Mouse (Mus musculus): ENCODE data around the gene Clec4n. TPM values are rescaled to one million over a fixed set of nuclear protein-coding genes. Genes with fewer than 3 reads are reported as not detected.
"Not testable (repeated sequence)": the region's sequence is repeated elsewhere in the genome, so short reads cannot be mapped to it uniquely, and the experiment has no call there.

The Clec4n gene
- 1.6 and 3.4 TPM in 2 replicates for total RNA-seq (2021)
- long read RNA-seq, experiment 1, partial matches to known transcripts = 0 of 1 reads
- long read RNA-seq, experiment 1, other reads (novel, unspliced or antisense) = 0 of 1 reads
- long read RNA-seq, experiment 2, partial matches to known transcripts = 0 of 3 reads
- long read RNA-seq, experiment 2, other reads (novel, unspliced or antisense) = 0 of 3 reads

GRCm38 (mm10) chr6:123229644-123230043 is at the start of gene Clec4n:
Gene Clec4n (plus strand): TSS chr6:123229843.
- no peak for DNase-seq

- DNase-seq = not testable (repeated sequence)
These were observed 44.8 kb upstream of the Clec4n start for GRCm38 (mm10) chr6:123184862-123185261.

GRCm38 (mm10) chr6:123207187-123208076 is 22.2 kb upstream of the Clec4n start:
- no peak for DNase-seq

- not testable (repeated sequence) for DNase-seq
These were observed 21.6 kb upstream of the Clec4n start for GRCm38 (mm10) chr6:123208077-123208439.

- DNase-seq = no peak
These were observed 17.9 kb upstream of the Clec4n start for GRCm38 (mm10) chr6:123211726-123212125.

- DNase-seq = no peak
These were observed 2.0 kb upstream of the Clec4n start for GRCm38 (mm10) chr6:123227519-123228166.

- no peak for DNase-seq
These were observed 1.5 kb downstream of the Clec4n start for GRCm38 (mm10) chr6:123231149-123231548.

- DNase-seq = no peak
These were observed 7.9 kb downstream of the Clec4n start for GRCm38 (mm10) chr6:123237582-123237981.

GRCm38 (mm10) chr6:123244201-123244600 is 14.6 kb downstream of the Clec4n start:
- no peak for DNase-seq

GRCm38 (mm10) chr6:123248862-123249261 is 19.2 kb downstream of the Clec4n start:
- not testable (repeated sequence) for DNase-seq

- DNase-seq = no peak
These were observed 23.1 kb downstream of the Clec4n start for GRCm38 (mm10) chr6:123252735-123253134.

GRCm38 (mm10) chr6:123258946-123259345 is 29.3 kb downstream of the Clec4n start:
- DNase-seq = no peak

GRCm38 (mm10) chr6:123259889-123260603 is 30.4 kb downstream of the Clec4n start:
- no peak for DNase-seq

- no peak for DNase-seq
These were observed 31.2 kb downstream of the Clec4n start for GRCm38 (mm10) chr6:123260868-123261267.

- no peak for DNase-seq
These were observed 32.0 kb downstream of the Clec4n start, which contains the start of gene Clec4d for GRCm38 (mm10) chr6:123261555-123262161. Gene Clec4d (plus strand): TSS chr6:123262111.

- no peak for DNase-seq
These were observed 34.6 kb downstream of the Clec4n start for GRCm38 (mm10) chr6:123264194-123264593.

- DNase-seq = no peak
These were observed 36.2 kb downstream of the Clec4n start for GRCm38 (mm10) chr6:123265809-123266208.

- DNase-seq = no peak
These were observed 37.3 kb downstream of the Clec4n start for GRCm38 (mm10) chr6:123266945-123267344.

GRCm38 (mm10) chr6:123279443-123279842 is 49.8 kb downstream of the Clec4n start:
- DNase-seq = no peak

GRCm38 (mm10) chr6:123286311-123286710 is 56.7 kb downstream of the Clec4n start:
- no peak for DNase-seq

- no peak for DNase-seq
These were observed 59.3 kb downstream of the Clec4n start for GRCm38 (mm10) chr6:123288931-123289330.

GRCm38 (mm10) chr6:123289753-123290152 is 60.1 kb downstream of the Clec4n start, which contains the start of gene Clec4e:
Gene Clec4e (minus strand): TSS chr6:123289870.
- no peak for DNase-seq
